Mouse (Mus musculus) heart, embryonic 11.5 days (tissue): ENCODE data around the gene Slc36a3. TPM values are rescaled to one million over a fixed set of nuclear protein-coding genes. Genes with fewer than 3 reads are reported as not detected.

Experiments
- ATAC-seq: fragments of 200-750 bp; cut with Nextera tagmentation; replicated peaks from 2 replicates; pipeline ENCODE4 v1.8.0; 2017; ENCODE audit warnings: moderate library complexity; ENCODE audit not compliant: insufficient number of reproducible peaks, low FRiP score, low TSS enrichment
- H3K27ac ChIP-seq: fragments of 300-500 bp; sonication (generic); 2 replicates; pipeline ENCODE4 v1.5.1; 2014; ENCODE audit warnings: mild to moderate bottlenecking, low read depth, low read length
- H3K27me3 ChIP-seq: fragments of 300-500 bp; sonication (generic); 2 replicates; pipeline ENCODE4 v1.6.1; 2014; ENCODE audit warnings: mild to moderate bottlenecking, low read length, mixed read lengths; ENCODE audit not compliant: control insufficient read depth, insufficient read depth
- H3K36me3 ChIP-seq: fragments of 300-500 bp; sonication (generic); 2 replicates; pipeline ENCODE4 v1.6.1; 2014; ENCODE audit warnings: mild to moderate bottlenecking, low read length, moderate library complexity, mixed read lengths; ENCODE audit not compliant: control insufficient read depth, insufficient read depth
- H3K4me1 ChIP-seq: fragments of 300-500 bp; sonication (generic); 2 replicates; pipeline ENCODE4 v1.6.1; 2014; ENCODE audit warnings: low read length; ENCODE audit not compliant: control insufficient read depth, insufficient read depth
- H3K4me2 ChIP-seq: fragments of 300-500 bp; sonication (generic); 2 replicates; pipeline ENCODE4 v1.6.1; 2014; ENCODE audit warnings: mild to moderate bottlenecking, moderate library complexity
- H3K4me3 ChIP-seq: fragments of 300-500 bp; sonication (generic); 2 replicates; pipeline ENCODE4 v1.5.1; 2014; ENCODE audit warnings: low read depth, low read length
- H3K9ac ChIP-seq: fragments of 300-500 bp; sonication (generic); 2 replicates; pipeline ENCODE4 v1.6.1; 2014; ENCODE audit warnings: mild to moderate bottlenecking, low read depth, low read length, moderate library complexity
- H3K9me3 ChIP-seq: fragments of 300-500 bp; sonication (generic); replicated peaks from 2 replicates; pipeline ENCODE4 v1.6.1; 2016; ENCODE audit warnings: low read length; ENCODE audit not compliant: control insufficient read depth
- WGBS: fragments of 180-500 bp; shearing (Covaris S2); extraction: QIAGEN DNeasy Blood & Tissue Kit; methylation state at CpG from one replicate; pipeline ENCODE4 v1.1.7; 2014; ENCODE audit not compliant: insufficient replicate concordance; 5-methylcytosine and 5-hydroxymethylcytosine counted together
- polyA plus RNA-seq: library from polyadenylated mRNA; unstranded; fragments of >200 nt; fragmentation: Nextera tagmentation; extraction: Ambion mirVana; gene quantifications from 2 replicates; pipeline ENCODE4 v1.2.1, GENCODE M21; 2014

Gene Slc36a3
- polyA plus RNA-seq, 1 experiment from 2014 or later, result not detected

DNA sequence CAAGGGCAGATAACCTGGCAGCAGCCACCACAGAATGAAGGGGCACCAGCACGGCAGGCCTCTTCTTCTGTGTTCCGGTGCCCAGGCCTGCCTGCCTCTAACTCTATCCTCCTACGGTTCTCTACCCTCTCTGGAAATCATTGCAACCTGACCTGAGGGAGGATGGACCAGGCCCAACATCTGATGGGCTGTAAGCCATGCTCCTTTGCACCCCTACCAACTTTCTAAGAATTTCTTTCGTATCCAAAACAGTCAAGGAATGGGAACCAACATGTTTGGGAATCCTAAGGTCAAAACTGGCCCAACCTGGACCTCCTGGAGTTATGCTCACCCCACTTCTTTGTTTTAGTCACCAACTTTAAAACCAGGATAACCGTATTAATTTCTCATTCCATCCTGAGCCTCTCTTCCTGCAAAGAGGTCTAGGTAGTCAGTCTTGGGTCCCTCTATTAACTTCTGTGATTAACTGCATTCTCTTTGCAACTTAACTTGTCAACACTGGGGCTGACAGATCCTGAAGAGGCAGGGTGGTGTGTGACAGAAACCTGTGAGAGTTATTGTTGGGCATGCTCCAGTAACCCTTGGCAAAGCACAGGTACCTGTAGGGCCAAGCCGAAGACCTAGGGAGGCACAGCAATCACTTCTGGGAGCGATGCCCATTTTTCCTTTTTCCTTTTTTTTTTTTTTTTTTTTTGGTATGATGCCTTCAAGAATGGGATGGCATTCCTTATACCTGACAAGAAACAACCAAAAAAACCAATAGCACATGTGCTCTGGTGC lies 41.8 kb downstream of the Slc36a3 start:
- ATAC-seq, result no peak
- H3K9me3 ChIP-seq, result no peaks in the 10 kb centered on the region
- WGBS, result 86% methylated on average over 7 of the region's 7 CpGs
- no peaks in the 10 kb centered on the region for H3K36me3 ChIP-seq
- peaks cover 3% of the 10 kb centered on the region; the same call in 1 of the 2 replicates for H3K4me1 ChIP-seq
- H3K27ac ChIP-seq, result no peak overlapping the region
- H3K4me2 ChIP-seq, result no peak overlapping the region
- no peak overlapping the region for H3K4me3 ChIP-seq
- H3K27me3 ChIP-seq, result no peaks in the 10 kb centered on the region
- H3K9ac ChIP-seq, result no peak overlapping the region

- no peaks in the 10 kb centered on the region for H3K36me3 ChIP-seq
- no peak overlapping the region for H3K27ac ChIP-seq
- H3K27me3 ChIP-seq, result no peaks in the 10 kb centered on the region
- WGBS, result 94% methylated on average over 1 of the region's 1 CpGs
- no peak overlapping the region for H3K9ac ChIP-seq
- no peak overlapping the region for H3K4me2 ChIP-seq
- ATAC-seq, result no peak
- peaks cover 3% of the 10 kb centered on the region; the same call in 1 of the 2 replicates for H3K4me1 ChIP-seq
- no peak overlapping the region for H3K4me3 ChIP-seq
- no peaks in the 10 kb centered on the region for H3K9me3 ChIP-seq
Observed at GRCm38 (mm10) chr11:55106636-55107035, 44.9 kb downstream of the Slc36a3 start.

- no peak overlapping the region for H3K27ac ChIP-seq
- ATAC-seq, result no peak
- WGBS, result 68% methylated on average over 4 of the region's 4 CpGs
- H3K9me3 ChIP-seq, result no peaks in the 10 kb centered on the region
- H3K27me3 ChIP-seq, result no peaks in the 10 kb centered on the region
- H3K9ac ChIP-seq, result no peak overlapping the region
- H3K4me2 ChIP-seq, result no peak overlapping the region
- H3K36me3 ChIP-seq, result no peaks in the 10 kb centered on the region
- H3K4me3 ChIP-seq, result no peak overlapping the region
- peaks cover 1% of the 10 kb centered on the region; the same call in 1 of the 2 replicates for H3K4me1 ChIP-seq
Observed at GRCm38 (mm10) chr11:55105389-55105788, 46.1 kb downstream of the Slc36a3 start.

DNA sequence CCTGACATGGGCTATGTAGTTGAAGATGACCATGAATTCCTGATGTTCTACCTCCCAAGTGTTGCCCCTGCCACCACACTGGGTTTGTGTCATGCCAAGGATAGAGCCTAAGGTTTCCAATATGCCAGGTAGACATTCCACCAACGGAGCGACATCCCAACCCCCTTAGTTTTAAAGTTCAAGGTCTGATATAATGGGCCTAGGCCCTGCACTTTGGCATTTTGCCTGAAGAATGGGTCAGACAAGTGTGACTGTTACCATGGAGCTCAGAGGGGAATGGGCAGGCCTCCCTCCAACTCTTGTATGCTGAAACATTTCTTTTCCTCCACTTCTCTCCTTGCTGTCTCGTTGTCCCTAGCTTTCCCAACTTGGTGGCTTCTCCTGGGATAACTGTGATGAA lies 48.3 kb downstream of the Slc36a3 start:
- Histone ChIP-seq H3K4me1 (peaks cover 5% of the 10 kb centered on the region), H3K4me2 (no peak overlapping the region), H3K9me3 (no peaks in the 10 kb centered on the region), H3K4me3 (no peak overlapping the region), H3K27ac (no peak overlapping the region), H3K9ac (no peak overlapping the region), H3K27me3 (no peaks in the 10 kb centered on the region), H3K36me3 (no peaks in the 10 kb centered on the region)
- WGBS, result 86% methylated on average over 3 of the region's 3 CpGs
- no peak for ATAC-seq

DNA sequence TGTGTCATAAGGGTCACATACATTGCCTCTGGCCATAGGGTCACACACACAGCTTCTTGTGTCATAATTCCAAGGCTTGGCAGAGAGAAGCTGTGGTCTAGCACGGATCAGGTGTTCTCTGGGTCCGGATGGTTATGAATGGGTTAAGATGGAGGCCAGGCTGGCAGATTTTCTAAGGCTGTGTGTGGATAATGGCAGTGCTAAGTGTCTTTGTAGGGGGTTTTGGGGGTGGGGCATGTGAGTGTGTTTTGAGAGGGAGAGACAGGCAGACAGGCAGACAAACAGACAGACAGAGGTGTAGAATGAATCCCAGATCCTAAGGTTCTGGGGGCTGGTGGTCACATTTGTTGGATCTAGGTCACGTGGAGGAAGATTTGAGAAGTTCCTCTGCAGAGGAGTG lies 49.5 kb downstream of the Slc36a3 start:
- 77% methylated on average over 3 of the region's 3 CpGs for WGBS
- Histone ChIP-seq H3K9ac (no peak overlapping the region), H3K4me2 (no peak overlapping the region), H3K27ac (no peak overlapping the region), H3K4me3 (no peak overlapping the region), H3K9me3 (no peaks in the 10 kb centered on the region), H3K4me1 (peaks cover 5% of the 10 kb centered on the region), H3K36me3 (no peaks in the 10 kb centered on the region), H3K27me3 (no peaks in the 10 kb centered on the region)
- ATAC-seq, result no peak

DNA sequence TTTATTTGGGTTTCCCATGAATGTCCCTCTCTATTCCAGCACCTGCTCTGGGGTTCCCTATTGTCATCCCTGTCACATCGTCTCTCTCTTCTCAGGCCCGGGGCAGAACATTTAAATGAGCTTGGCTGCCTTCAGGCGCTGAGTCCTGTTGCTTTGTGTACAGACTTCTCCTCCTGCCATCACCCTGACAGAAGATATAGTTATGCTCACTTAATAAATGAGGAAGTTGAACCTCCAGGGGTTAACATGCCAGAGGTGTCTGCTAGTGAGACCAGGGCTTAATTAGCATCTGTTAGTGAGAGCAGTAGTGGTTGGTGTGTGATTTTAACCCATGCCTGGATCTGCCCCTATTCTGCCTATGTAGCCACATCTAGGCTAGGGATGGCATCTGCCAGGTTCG lies 51.6 kb downstream of the Slc36a3 start:
- Histone ChIP-seq H3K4me3 (no peak overlapping the region), H3K36me3 (no peaks in the 10 kb centered on the region), H3K9ac (no peak overlapping the region), H3K4me1 (peaks cover 5% of the 10 kb centered on the region), H3K9me3 (no peaks in the 10 kb centered on the region), H3K27ac (no peak overlapping the region), H3K4me2 (no peak overlapping the region), H3K27me3 (no peaks in the 10 kb centered on the region)
- WGBS, result 71% methylated on average over 4 of the region's 4 CpGs
- no peak for ATAC-seq

- no peak overlapping the region; the same call in 1 of the 2 replicates for H3K4me3 ChIP-seq
- no peaks in the 10 kb centered on the region for H3K9me3 ChIP-seq
- 84% methylated on average over 8 of the region's 8 CpGs for WGBS
- no peaks in the 10 kb centered on the region for H3K36me3 ChIP-seq
- no peaks in the 10 kb centered on the region for H3K27me3 ChIP-seq
- no peak overlapping the region for H3K4me2 ChIP-seq
- no peak for ATAC-seq
- peaks cover 5% of the 10 kb centered on the region for H3K4me1 ChIP-seq
- no peak overlapping the region for H3K27ac ChIP-seq
- no peak overlapping the region for H3K9ac ChIP-seq
Observed at GRCm38 (mm10) chr11:55099019-55099771, 52.3 kb downstream of the Slc36a3 start.

- WGBS, result 15% methylated on average over 24 of the region's 24 CpGs
- Histone ChIP-seq H3K4me1 (peaks cover 5% of the 10 kb centered on the region), H3K9ac (peak overlapping the region; percentile 73), H3K4me3 (peak overlapping the region; percentile 57), H3K27me3 (no peaks in the 10 kb centered on the region), H3K36me3 (no peaks in the 10 kb centered on the region), H3K9me3 (no peaks in the 10 kb centered on the region), H3K4me2 (peak overlapping the region; percentile 83), H3K27ac (peak overlapping the region; percentile 62; the same call in 1 of the 2 replicates)
- peak; percentile 26; the same call in 1 of the 2 replicates for ATAC-seq
Observed at GRCm38 (mm10) chr11:55098189-55098915, 53.2 kb downstream of the Slc36a3 start.
